Mouse (Mus musculus): ENCODE measurements around the gene Nol9.
A peak's percentile ranks its signal among the peaks of the same experiment; 100 is the strongest.

Gene Nol9

DNA sequence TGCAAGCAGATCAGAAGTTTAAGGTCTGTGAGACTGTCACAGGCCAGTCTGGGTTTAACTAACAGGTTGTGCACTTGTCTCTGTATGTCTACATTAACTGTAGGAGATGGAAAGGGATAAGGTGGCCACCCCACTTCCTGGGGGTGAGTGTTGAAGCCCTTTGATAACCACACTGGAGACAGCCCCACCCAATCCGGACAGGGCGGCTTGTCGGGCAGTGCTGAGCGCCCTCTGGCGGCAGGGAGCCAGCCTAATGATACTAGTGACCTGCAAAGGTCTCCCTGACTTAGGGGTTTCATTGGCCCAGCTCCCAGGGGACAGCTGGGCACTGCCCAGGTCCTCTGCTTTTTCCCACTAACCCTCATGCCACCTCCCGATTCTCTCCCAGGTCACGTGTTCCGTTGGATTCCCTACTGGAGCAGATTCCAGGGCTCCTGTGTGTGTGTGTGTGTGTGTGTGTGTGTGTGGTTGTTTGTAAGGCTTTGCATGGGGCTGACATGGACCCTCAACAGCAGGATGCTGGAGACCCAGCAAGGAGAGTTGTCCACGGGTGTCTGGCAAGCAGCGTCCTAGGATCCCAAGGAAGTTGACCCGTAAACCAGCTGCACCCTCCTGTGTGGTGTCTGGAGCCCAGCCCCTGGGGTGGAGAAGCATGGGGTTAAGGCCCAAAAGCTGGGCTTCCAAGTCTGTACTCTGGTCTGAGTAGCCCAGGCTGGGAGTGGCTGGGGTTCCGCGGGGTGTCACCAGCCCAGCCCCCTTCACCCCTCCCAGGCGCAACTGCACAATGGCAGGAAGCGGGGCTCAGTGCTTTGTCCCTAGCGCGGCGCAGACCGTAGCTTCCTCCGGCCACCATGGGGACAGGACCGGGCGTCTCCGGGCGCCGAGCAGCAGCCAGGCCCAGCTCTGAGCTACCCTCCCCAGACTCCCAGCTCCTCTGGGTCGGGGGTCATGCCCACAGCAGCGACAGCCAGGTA lies 57.1 kb downstream of the Nol9 start:
- DNase-seq = peak; percentile 63 to 67

DNA sequence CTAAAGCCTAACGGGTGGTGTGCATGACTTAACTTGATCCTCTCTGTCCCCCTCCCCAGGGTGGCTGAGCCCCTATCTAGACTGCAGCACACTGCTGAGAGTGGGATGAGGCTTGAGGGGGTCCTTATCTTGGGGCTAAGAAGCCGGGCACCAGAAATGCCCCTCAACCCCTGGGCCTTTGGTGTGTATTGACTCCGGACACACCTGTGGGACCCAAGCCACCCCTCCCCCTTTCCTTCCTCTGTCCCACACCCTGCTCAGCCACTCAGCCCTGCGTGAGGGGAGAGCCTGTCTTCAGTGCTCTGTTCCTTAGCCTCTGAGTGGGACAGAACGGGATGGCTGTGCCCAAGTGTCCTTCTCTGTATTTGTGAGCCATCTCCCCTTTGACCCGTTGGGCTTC lies 57.8 kb downstream of the Nol9 start:
- no peak for DNase-seq

DNA sequence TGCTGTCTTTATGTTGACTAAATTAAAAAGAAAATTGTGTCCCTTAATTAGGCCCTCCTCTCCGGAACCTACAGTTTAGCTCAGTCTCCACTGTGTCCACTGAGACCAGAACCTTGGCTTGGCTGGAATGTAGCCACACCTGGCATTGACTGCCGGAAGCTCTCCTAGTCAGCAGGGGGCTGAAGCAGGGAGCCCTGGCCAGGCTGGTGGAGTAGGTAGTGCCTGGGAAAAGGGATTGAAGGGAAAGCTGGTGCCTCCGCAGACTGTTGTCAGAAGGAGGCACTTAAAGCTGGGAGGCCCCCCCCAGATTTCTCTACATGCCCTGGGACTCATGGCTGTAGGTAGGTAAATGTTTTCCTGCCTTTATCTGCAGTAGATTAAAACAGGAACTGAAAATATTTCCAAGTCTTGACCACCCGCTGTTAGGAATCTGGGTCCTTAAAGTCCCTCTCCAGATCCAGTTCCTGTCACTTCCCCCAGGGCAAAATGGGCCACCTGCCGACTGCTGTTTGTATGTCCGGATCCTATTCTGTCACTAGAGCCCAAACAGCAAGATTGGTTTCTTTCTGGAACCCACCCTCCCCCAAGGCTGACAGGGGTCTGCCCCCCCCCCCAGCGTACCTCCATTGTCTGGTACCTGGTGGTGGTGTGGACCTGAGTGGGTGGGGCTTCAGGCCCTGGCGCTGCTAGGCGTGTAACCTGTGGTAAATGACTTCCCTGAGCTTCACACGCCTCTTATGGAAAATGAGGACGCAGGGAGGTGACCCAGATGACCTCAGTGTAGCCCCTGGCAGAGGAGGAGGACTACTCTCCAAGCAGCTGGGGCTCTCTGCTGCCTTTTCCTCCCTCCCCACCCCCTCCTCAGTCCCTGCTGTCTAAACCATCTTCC lies 59.0 kb downstream of the Nol9 start:
- DNase-seq = peak in 1 of 2 experiments; percentile 19

DNA sequence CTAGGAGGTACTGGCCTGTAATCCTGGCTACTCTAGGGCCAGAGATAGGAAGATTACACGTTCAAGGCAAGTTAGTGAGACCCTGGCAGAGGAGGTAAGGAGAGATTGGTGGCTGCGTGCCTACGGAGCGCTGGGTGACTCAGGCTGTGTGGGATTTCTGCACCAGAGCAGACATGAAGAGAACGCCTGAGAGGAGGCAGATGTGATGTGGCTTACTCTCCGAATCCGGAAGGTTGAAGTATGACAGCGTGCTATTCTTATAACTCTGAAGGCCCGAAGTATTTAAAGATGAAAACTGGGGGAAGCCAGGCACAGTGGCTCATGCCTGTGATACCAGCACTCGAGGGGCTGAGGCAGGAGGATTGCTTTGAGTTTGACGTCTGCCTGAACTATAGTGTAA lies 61.4 kb downstream of the Nol9 start:
- no peak for DNase-seq

DNA sequence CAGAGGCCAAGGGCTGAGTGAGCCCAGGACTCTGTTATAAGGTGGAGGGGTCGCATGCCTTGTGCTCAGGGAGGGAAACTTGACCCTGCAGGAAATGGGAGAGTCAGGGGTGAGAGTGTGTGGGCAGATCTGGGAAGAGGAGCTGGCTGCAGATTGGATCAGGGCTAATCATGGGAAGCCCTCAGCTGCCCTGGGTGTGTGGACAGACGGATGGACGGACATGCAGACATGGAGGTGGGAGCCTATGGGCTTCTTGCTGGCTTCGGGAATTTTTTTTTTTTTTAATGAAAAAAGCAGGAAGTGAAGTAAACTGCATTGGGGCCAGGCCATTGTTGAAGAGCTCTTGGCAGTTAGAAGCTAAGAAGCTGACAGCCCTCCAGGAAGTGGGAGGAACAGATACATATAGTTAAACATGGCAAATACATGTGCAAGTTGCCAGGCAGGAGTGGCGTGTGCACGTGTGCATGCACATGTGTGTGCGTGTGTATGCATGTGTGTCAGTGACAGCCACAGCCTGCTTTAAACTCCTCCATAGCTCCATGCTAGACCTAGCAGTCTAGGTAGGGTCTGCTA lies 62.0 kb downstream of the Nol9 start:
- DNase-seq = no peak

DNA sequence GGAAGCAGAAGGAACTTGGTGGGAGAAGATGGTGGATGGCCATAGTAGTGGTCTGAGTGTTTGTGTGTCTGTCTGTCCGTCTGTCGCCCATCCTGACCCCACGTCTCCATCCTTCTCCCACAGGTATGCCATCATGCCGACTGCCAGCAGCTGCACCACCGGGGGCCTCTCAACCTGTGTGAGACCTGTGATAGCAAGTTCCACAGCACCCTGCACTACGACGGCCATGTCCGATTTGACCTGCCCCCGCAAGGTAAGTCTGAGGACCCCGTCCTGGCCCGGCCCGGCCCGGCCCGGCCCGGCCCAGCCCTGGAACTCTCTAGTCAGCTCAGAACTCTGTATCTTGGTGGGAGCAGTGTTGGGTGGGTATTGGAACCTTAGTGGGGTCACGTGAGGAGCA lies 62.8 kb downstream of the Nol9 start:
- DNase-seq = no peak

DNA sequence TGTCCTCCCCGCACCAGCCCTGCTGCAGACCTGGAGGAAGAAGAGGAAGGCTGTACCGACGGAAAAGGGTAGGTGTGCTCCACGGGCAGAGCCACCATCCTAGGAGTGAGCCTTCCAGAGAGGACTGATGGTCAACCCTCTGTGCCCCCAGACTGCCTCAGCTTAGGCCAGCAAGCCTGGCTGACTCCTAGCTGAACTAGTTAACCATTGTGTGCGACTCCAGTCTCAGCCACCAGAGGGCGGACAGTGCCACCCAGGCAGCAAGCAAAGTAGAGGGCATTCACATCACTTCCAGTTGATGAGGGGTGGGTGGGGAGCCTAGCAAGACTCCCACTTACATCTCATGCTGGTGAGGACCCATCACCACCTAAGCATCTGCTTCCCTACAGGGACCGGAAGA lies 63.9 kb downstream of the Nol9 start:
- DNase-seq = peak; percentile 74 to 75

DNA sequence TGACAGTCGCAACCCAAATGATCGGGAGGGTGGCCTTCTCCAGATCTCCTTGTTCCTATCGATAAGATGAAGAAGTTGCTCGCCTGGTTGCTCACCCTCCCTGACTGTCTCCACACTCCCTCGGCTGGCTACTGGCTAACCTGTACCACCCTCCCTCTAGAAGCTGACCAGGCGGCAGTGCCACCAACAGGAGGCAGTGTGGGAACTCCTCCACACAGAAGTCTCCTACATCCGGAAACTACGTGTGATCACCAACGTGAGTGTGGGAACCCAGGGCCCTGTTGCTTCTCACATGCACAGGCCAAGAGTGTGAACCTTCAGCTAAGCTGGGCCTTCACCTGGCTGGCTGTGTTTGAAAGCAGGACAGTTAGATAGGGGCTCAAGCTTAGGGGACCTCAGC lies 67.6 kb downstream of the Nol9 start:
- no peak for DNase-seq

DNA sequence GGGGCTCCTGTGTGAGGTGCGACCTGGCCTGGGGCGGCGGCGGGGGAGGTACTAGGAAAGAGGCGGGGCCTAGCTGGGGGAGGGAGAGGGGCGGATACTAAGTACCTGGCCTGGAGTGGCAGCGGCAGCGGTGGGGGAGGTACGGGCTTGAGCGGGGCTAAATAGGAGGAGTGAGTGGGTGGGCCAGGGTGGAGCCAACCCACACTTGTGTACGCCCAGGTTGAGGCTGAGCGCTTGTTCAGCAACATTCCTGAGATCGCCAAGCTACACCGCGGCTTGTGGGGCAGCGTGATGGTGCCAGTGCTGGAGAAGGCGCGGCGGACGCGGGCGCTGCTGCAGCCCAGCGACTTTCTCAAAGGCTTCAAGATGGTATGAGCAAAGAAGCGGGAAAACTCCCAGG lies 68.4 kb downstream of the Nol9 start:
- DNase-seq = peak in 1 of 2 experiments; percentile 11

DNA sequence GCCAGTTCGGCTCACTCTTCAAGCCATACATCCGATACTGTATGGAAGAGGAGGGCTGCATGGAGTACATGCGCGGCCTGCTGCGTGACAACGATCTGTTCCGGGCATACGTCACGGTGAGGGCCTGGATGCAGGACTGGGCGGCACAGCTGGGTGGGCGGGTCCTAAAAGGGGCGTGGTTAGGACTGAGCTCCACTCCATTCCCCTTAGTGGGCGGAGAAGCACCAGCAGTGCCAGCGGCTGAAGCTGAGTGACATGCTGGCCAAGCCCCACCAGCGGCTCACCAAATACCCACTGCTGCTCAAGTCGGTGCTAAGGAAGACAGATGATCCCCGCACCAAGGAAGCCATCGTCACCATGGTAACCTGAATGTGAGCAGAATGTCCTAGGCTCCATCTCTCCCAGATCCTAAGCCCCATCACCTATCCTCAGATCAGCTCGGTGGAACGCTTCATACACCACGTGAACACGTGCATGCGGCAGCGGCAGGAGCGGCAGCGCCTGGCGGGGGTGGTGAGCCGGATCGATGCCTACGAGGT lies 68.9 kb downstream of the Nol9 start:
- peak; percentile 8 to 32 for DNase-seq

DNA sequence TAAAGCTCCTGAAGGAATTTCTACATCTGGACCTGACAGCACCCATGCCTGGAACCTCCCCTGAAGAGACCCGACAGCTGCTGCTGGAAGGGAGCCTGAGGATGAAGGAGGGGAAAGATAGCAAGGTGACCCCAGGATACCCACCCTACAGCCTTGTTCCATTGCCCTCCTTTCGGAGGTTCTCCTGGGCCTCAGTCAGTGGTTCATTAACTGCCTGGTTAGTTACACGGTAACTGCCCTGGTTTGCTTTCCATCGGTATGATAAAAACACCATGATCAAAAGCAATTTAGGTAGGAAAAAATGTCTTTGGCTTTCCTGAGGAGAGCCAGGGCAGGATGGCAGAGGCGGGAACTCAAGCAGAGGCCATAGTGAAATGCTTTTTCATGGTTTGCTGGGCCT lies 69.6 kb downstream of the Nol9 start:
- no peak for DNase-seq

DNA sequence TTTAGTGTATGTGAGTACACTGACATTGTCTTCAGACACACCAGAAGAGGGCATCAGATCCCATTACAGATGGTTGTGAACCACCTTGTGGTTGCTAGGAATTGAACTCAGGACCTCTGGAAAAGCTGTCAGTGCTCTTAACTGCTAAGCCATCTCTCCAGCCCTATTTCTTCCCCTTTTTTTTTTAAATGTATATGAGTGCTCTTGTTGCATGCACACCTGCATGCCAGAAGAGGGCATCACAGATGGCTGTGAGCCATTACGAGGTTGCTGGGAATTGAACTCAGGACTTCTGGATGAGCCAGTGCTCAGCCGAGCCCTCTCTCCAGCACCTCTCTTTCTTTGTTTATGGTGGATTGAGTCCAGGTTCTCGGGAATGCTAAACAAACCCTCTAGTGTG lies 70.4 kb downstream of the Nol9 start:
- no peak for DNase-seq

DNA sequence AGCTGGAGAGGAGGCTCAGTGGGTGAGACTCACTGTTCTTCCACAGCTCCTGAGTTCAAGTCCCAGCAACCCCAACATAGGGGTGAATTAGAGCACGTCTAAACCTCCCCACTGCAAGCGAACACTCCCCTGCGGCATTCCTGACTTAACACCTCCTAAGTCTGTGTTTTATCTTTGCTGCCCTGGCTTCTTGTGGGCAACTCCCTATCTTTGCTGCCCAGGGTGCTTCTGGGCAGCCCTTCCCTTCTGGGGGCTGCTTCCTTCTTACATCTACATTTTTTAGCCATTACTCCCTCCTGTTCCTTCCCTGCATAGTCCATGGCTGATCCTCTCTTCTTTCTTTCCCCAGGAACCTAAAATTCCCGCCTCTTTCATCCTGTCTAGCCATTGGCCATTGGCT lies 71.6 kb downstream of the Nol9 start:
- DNase-seq = no peak
